Mouse (Mus musculus): ENCODE measurements around the gene Mpg.
A peak's percentile ranks its signal among the peaks of the same experiment; 100 is the strongest.

Gene Mpg

GRCm38 (mm10) chr11:32262674-32263415 lies 36.5 kb downstream of the Mpg start:
- DNase-seq (ENCODE audit: low spot score) = no peak

DNA sequence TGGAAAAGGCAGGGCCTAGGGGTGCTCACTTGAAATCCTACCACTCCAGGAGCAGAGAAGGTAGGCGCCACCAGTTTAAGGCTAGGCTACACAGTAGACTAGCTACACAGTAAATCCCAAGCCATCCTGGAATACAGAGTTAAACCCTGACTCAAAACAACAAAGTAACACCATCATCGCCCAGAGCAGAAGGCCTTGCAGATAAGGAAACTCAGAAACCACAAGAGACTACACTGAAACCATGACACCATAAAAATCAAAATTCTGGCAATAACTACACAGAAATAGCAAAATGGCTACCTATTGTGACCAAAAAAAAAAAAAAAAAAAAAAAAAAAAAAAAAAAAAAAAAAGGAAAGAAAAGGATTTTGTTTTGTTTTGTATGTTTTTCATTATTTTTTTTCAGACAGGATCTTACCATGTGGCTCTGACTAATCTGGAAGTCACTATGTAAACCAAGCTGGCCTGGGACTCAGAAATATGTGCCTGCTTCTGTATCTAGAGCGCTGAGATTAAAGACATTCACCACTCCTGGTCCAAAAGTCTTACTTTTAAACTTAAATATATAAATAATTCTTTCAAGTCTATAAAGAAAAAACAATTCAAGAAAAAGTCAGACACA lies 38.9 kb downstream of the Mpg start:
- no peak for DNase-seq (ENCODE audit: low spot score)

DNA sequence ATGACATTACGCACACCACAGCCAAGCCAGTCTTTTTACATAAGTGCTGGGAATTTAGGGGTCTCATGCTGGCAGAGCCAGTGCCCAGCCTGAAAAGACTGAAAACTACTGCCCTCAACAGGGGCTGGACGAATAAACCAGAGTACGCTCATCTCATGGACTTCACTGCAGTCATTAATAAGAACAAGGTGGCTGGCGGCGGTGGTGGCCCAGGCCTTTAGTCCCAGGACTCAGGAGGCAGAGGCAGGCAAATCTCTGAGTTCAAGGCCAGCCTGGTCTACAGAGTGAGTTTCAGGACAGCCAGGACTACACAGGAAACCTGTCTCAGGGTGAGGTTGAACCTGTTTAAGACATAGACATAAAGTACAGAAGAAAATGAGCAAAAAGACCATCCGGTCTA lies 39.9 kb downstream of the Mpg start:
- no peak for DNase-seq (ENCODE audit: low spot score)

DNA sequence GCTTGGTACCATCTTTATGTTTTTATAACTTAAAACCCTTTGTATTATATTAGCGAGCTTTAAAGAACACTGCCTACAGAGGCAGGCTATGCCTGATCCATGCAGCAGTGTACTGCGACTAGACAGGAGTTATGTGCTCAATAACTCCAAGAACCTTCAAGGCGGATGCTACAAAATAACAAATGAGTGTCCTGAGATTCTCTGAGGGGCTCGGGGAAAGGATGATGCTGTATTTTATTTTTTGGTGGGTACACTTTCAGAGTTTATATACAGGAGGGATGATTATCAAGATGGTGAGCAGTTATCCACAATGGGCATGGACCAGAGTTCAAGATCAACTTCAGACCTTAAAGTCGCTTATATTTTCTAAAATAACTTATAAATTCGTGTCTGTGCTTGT lies 40.5 kb downstream of the Mpg start:
- DNase-seq (ENCODE audit: low spot score) = no peak

GRCm38 (mm10) chr11:32267188-32267884 lies 41.0 kb downstream of the Mpg start, which contains the start of gene Nprl3:
TSS of gene Nprl3 (minus strand) at chr11:32267707.
- DNase-seq (ENCODE audit: low spot score) = peak; percentile 94

GRCm38 (mm10) chr11:32267964-32268363 lies 41.7 kb downstream of the Mpg start:
- DNase-seq (ENCODE audit: low spot score) = no peak

- no peak for DNase-seq (ENCODE audit: low spot score)
Observed at GRCm38 (mm10) chr11:32268952-32269351, 42.6 kb downstream of the Mpg start.

GRCm38 (mm10) chr11:32271178-32271577 lies 44.9 kb downstream of the Mpg start:
- no peak for DNase-seq (ENCODE audit: low spot score)

- no peak for DNase-seq (ENCODE audit: low spot score)
Observed at GRCm38 (mm10) chr11:32276347-32276746, 50.0 kb downstream of the Mpg start, which contains the start of gene Hba-x. TSS of gene Hba-x (plus strand) at chr11:32276400.

DNA sequence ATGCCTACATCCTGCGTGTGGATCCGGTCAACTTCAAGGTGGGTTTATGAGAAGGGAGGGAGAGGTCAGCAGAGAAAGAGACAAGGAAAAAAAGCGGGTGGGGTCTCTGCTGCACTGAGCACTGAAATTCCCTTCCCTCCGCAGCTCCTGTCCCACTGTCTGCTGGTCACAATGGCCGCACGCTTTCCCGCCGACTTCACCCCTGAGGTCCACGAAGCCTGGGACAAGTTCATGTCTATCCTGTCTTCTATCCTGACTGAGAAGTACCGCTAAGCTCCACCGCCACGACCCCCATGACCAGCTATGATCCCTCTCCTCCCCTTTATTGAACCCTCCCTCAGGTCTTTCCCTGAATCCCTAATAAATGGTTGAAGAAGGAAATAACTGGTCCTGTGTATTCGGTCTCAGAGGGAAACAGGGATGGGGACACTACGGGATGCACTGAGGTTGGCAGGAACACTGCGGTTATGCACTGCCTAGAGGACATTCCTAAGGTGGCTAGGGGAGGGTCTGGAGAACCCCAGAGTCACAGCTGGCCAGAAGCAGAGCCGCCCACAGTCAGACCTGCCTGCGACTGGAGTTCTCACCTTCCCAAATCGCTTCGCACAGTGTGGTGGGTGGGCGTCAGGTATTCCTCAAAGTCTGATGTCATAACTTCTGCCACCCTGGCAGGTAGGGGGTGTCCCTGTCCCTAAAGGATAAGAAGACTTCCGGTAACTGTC lies 51.6 kb downstream of the Mpg start:
- no peak for DNase-seq (ENCODE audit: low spot score)

DNA sequence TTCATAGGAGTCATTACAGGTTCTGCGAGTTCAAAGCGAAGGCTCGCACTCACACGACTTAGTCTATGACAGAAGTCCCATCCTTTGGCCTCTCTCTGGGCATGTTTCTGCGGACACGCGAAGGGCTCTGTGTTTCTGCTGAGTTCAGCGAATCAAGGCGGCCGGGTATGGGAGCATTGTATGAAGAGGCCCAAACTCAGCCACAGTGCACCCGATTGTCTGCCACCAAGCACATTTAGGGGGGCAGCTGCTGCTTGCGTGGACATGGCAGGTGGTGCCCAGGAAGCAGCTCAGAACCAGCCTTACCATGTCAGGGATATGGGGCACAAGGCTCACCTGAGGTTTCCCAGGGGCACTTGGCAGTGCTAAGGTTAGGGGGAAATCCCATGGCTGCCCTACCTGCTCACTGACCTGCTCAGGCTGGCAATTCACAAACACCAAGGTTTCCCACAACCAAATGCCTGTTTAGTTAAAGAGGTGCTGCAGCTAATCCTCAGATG lies 52.2 kb downstream of the Mpg start:
- DNase-seq (ENCODE audit: low spot score) = no peak

DNA sequence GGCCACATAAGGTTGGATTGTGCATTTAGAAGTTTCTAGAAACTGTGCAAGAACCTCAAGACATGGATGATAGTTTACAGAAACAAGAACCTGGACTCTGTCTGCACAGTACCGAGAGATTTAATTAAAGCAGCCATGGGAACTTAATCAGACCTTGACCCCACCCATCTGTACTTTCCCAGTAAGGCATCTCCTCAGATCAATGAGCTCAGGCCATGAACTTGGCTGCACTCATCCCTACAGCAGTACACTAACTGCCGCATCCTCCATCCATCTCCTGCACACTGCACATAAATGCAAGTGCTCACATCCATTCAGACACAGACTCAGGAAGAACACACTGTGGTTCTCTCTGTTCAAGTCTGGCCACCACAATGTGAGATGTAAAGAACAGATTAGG lies 54.3 kb downstream of the Mpg start:
- no peak for DNase-seq (ENCODE audit: low spot score)

GRCm38 (mm10) chr11:32281416-32282144 lies 55.3 kb downstream of the Mpg start:
- DNase-seq (ENCODE audit: low spot score) = no peak
